Mouse (Mus musculus) yolk sac, embryonic 10.5 days (tissue): Measurements from ENCODE around the gene Mindy1.

Source experiments
- DNase-seq: peaks from one replicate; pipeline ENCODE4 v3.0.0-alpha.2; 2017; ENCODE audit warnings: low spot score

Gene Mindy1

GRCm38 (mm10) chr3:95294316-95294715 lies 13.2 kb downstream of the Mindy1 start:
- DNase-seq, result no peak

GRCm38 (mm10) chr3:95294718-95295117 lies 13.6 kb downstream of the Mindy1 start:
- DNase-seq, result peak; percentile 44

- DNase-seq, result peak; percentile 75
Measured at GRCm38 (mm10) chr3:95295321-95296102, 14.4 kb downstream of the Mindy1 start.

- peak; percentile 76 for DNase-seq
Measured at GRCm38 (mm10) chr3:95296103-95296469, 14.9 kb downstream of the Mindy1 start.

GRCm38 (mm10) chr3:95298018-95298417 lies 16.9 kb downstream of the Mindy1 start:
- DNase-seq, result peak; percentile 76

GRCm38 (mm10) chr3:95301204-95301796 lies 20.2 kb downstream of the Mindy1 start:
- no peak for DNase-seq

- no peak for DNase-seq
Measured at GRCm38 (mm10) chr3:95306244-95306643, 25.1 kb downstream of the Mindy1 start.

GRCm38 (mm10) chr3:95307100-95307499 lies 26.0 kb downstream of the Mindy1 start, which contains the start of gene Anxa9:
TSS of gene Anxa9 (minus strand) at chr3:95307176.
- DNase-seq, result no peak

GRCm38 (mm10) chr3:95310496-95310895 lies 29.4 kb downstream of the Mindy1 start:
- DNase-seq, result no peak

GRCm38 (mm10) chr3:95310968-95311882 lies 30.1 kb downstream of the Mindy1 start:
- peak; percentile 76 for DNase-seq

GRCm38 (mm10) chr3:95312623-95313022 lies 31.5 kb downstream of the Mindy1 start:
- DNase-seq, result no peak

- no peak for DNase-seq
Measured at GRCm38 (mm10) chr3:95313476-95313875, 32.3 kb downstream of the Mindy1 start.

GRCm38 (mm10) chr3:95314075-95314474 lies 32.9 kb downstream of the Mindy1 start:
- DNase-seq, result no peak

- DNase-seq, result no peak
Measured at GRCm38 (mm10) chr3:95314486-95315093, 33.4 kb downstream of the Mindy1 start, which contains the start of gene Cers2. TSS of gene Cers2 (plus strand) at chr3:95314791.

- peak; percentile 93 for DNase-seq
Measured at GRCm38 (mm10) chr3:95315094-95315843, 34.1 kb downstream of the Mindy1 start.

GRCm38 (mm10) chr3:95315844-95316550 lies 34.9 kb downstream of the Mindy1 start:
- no peak for DNase-seq

GRCm38 (mm10) chr3:95317414-95318080 lies 36.4 kb downstream of the Mindy1 start:
- peak; percentile 87 for DNase-seq

GRCm38 (mm10) chr3:95318548-95318947 lies 37.4 kb downstream of the Mindy1 start:
- DNase-seq, result peak; percentile 90

GRCm38 (mm10) chr3:95319110-95319509 lies 38.0 kb downstream of the Mindy1 start:
- no peak for DNase-seq
